Mouse (Mus musculus): ENCODE measurements around the gene Irf9. TPM values are rescaled to one million over a fixed set of nuclear protein-coding genes. Genes with fewer than 3 reads are reported as not detected.

Irf9 gene
- polyA plus RNA-seq (2012; rRNA removed): 24.2 and 30.3 TPM in 2 replicates

DNA sequence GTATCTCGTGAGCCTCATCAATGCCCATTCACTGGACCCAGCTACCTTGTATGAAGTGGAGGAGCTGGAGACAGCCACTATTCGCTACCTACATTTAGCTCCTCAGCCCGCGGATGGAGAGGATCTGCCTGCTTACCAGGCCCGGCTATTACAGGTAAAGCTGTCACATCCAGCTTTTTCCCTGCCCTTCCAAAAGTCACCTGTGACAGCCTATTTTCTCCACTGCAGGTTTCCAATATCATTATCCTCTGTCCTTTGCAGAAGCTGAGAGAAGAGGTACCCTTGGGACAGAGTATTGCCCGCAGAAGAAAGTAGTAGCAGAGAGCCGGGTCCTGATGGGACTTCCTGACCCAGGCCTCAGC lies at the start of gene Irf9:
Gene Irf9 (plus strand): TSS at position 301 of the 362 bp plus-strand sequence.

DNA sequence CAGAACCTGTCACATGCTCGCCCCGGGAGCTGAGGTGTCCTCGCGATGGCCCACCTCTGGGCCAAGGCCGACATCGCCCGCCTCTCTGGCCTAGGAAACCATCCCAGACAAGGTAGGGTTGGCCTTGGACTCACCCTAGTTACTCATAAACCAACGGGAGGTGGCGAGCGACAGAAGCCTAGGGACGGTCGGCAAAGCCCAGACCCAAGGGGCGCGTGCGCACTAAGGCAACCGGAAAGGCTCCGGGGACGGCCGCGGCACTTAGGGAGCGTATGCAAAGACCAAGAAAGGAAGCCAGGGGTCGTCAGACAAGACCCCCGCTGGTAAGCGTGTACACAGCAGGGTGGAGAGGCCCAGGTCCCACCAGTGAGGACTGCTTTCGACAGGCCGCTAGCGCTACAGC lies 43.6 kb upstream of the Irf9 start, which contains the start of gene Dcaf11:
Gene Dcaf11 (plus strand): TSS at position 208 of the 403 bp plus-strand sequence.

DNA sequence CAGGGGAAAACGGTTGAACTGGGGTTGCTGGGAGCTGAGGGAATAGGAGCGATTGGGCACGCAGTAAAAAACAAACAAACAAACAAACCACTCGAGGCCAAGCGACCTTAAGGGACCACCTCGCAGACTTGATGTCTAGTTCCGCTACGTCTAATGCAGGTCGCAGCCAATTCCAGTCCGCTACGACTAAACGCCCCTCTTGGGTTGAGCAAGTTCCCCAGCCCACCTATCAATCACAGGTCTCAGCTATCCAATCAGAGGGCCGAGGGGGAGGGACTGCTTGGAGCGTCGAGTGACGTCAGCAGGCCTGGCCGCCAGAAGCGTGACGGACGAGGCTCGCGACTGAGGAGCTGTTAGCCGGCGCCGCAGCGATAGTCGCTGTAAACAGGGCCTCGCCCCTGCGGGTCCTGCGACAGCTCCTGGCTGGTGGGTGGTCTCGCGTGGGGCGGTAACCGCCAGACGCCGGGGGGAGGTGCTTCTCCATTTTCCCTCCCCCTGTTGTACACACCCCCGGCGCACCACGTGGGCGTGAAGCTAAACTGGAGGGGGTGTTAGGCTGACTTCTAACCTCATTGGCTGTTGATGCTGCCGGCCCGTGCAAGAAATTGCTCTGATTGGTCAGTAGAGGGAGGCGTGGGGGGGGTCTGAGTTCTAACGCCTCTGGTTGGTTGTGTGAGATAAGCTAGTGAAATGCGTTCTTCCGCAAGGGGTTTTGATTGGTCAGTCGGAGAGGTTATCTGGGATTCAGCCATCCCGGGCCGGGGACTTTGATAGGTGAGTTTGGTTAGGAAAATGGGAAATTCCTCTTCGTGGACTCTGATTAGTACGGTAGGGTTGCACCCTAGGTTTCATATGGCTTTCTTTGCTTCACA lies 42.9 kb upstream of the Irf9 start, which contains the start of gene A730061H03Rik:
Gene A730061H03Rik (minus strand): TSS at position 205 of the 872 bp plus-strand sequence.

DNA sequence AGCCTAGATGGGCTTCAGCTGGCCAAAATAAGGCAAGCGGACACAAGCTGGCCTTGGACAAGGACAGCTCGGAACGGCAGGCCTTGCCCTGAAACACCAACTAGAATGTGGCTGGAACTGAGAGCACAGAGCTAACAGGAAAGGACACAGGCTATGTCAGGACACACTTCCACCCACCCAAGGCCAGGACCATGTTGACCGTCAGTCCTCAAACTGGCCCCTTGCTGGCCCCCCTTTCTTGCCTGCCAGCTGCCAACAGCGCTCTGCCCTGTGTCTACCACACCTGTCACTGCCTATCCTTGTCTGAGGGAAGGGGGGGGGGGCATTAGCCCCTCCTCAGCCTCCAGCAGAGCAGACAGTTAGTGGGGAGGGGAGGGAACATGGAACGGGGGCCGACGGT lies 28.1 kb upstream of the Irf9 start, which contains the start of gene Fitm1:
Gene Fitm1 (plus strand): TSS at position 316 of the 400 bp plus-strand sequence.

DNA sequence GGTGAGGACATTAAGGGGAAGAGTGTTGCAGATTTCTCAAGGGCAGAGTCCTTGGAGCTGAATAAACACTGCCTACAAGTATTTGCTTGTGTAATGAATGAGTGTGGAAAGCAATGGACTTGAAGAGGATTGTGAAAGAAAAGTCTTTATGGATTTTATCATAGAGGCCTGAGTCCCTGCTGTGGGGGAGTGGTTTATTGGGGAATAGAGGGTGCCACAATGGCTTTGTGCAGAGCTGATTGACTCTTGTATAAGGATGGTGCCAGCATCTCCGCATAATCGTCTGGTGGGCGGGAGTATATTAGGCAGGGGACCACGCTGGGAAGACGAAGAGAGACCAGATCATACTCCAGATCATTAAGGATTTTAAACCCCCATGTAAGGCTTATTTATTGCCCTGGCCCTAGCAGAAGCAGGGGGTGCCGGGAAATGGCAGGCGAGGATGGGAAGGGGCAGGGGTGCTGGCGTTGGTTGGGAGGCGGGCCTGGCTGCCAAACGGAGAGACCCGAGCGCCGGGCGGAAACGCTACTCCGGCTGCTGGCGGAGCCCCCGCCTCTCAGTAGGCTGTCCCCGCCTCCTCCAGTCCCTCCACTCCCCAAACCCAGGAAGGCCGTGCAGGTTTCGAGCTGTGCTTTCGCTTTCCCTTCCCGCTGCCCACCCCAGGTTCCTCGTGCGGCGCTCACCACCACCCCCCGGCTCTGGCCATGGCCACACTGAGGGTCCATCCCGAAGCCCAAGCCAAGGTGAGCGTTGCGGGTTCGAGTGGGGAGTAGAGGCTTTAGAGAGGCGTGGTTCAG lies 25.3 kb upstream of the Irf9 start, which contains the start of gene Psme1:
Gene Psme1 (plus strand): TSS at position 253 of the 797 bp plus-strand sequence.

DNA sequence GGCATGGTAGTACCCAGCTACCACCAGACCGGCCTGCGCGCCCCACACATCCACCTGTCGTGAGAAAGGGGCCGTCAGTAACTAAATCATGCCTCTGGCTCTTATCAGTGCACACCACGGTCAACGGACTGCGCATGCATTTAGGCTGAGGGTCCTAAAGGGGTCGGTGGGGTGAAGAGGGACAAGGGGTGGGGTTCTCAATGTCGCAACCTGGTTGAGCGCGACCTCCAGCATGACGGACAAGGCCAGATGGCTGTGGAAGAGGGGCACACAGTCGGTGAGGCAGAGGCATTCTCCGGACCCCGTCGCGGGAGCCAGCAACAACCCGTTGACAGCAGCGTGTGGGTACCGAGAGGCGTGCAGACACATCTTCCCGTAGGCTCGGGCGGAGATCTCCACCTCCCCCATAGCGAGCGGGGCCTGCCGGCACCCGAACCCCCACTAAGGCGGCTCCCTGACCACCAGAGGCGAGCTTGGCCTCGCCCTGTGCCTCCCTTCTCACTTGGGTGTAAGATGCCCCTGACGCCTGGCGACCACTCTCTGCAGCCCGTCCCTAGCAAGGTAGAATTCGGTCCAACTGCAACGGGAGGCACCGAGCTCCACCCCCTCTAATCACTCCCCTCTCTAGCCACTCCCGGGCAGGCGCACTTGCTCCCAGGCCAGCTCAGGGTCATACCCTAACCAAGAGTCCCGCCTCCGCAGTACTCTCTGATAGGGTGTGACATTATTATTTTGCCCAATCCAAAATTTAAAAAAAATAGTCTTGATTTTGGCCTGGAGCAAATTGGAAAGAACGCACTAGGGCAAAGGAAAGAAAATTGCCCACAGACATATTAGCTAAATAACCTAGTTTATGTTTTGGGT lies 18.4 kb upstream of the Irf9 start, which contains the start of gene Emc9:
Gene Emc9 (minus strand): TSS at position 601 of the 864 bp plus-strand sequence.

DNA sequence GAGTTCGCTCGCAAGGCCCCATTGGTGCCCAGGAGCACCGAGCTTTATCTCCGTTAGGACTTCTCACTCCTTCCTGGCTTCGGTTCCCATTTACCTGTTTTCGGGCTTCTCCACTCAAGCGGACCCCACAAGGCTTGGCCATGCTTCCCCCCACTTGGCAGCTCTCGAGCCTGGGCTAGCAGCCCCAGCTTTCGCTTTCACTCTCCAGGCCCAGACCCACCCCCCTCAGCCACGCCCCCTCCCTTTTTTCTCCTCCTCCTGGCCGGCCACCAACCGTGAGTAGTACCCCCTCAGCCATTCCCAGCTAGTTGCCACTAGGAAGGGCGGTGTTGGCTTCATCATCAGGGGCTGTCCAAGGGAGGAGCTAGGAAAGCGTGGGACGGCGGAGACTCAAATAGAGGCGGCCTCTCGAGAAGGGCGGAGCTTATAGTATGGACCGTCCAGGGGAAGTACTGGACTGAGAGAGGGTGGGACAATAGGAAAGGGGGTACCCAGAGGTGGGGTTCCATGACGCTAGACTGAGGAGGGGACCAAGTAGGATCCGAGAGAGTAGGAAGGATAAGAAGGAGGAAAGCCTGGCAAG lies 12.5 kb upstream of the Irf9 start, which contains the start of gene Psme2:
Gene Psme2 (minus strand): TSS at position 366 of the 583 bp plus-strand sequence.

DNA sequence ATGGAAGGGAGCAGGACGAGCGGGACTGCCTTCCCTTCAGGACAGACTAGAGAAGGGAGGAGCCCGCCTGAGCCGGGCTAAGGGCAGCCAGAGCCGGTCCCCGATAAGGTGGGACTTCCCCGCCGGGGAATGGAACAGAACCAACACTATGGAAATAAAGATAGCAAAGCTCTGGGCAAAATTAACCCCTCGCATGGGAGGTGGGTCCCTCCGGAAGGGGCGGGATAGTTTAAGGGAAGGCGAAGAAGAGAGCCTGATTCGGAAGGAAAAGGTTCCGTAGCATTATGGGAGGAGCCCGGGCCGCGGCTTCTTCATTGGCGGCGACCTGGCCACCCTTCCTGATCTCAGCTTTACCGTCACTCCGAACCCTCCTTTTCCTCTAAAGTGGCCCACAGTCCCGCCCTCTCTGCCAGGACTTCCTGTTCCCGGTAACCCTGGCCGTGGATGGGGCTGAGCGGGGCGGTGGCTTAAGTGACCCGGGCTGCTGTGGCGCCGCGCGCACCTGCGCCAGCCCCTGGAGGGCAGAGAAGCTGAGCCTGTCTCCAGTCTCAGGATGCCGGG lies 12.0 kb upstream of the Irf9 start, which contains the start of gene Rnf31:
Gene Rnf31 (plus strand): TSS at position 378 of the 561 bp plus-strand sequence.

DNA sequence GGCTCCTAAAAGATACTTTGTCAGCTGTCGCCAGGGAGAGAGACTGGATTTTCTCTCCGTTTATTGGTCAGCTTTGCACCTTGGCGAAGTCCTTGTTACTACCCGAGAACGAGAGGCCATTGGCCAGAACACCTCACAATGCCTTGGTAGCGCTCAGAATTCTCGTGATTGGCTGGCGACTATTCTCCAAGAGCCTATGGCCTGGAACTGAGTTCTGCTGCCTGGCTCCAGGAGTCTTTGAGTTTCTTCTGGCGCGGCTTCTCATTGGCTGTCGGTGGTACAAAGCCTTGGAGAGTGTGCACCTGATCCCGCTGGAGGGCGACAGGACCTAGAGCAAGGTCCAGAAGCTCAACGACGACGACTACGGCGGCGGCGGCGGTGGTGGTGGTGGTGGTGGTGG lies 14.5 kb downstream of the Irf9 start, which contains the start of gene Rec8:
Gene Rec8 (plus strand): TSS at position 216 of the 400 bp plus-strand sequence.

DNA sequence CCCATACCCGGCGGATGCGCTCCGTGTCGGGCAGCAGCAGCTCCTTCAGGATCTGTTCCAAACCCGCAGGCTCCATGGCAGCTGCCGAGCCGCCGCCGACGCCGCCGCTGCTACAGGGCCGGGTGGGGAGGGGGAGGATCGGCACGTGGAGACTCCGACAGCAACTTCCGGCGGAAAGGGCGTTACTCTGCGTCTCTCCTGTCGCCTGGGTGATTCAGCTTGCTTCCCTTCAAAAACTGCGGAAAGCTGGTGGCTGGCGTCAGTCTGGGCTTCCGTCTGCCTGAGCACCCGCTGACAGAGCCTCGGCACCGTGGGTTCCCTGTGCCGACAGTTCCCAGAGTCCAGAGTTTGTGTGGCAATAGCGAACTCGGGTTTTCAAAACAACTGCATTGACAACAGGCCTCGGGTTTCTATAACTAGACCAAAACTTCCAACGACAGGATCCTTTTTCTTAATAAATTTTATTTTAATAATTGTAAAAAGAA lies 32.2 kb downstream of the Irf9 start, which contains the start of gene Ipo4:
Gene Ipo4 (minus strand): TSS at position 435 of the 485 bp plus-strand sequence.

DNA sequence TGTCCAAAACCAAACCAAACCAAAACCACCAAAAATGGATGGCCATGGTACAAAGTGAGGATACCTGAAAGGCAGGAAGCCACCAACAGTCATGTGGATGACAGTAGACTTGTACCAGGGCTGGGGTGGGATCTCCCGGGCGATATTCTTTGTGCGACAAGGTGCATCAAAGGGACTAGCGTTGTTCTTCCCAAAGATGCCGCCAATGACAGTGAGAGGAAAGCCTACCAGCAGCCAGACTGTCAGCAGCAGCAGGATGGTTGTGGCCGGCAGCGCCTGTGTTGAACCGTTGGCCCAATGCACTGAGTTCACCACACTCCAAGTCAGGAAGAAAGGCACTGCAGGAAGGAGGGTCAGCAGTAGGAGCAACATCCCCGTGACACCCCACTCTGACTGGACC lies 34.4 kb downstream of the Irf9 start, which contains the start of gene Gm49378:
Gene Gm49378 (minus strand): TSS at position 101 of the 400 bp plus-strand sequence.

DNA sequence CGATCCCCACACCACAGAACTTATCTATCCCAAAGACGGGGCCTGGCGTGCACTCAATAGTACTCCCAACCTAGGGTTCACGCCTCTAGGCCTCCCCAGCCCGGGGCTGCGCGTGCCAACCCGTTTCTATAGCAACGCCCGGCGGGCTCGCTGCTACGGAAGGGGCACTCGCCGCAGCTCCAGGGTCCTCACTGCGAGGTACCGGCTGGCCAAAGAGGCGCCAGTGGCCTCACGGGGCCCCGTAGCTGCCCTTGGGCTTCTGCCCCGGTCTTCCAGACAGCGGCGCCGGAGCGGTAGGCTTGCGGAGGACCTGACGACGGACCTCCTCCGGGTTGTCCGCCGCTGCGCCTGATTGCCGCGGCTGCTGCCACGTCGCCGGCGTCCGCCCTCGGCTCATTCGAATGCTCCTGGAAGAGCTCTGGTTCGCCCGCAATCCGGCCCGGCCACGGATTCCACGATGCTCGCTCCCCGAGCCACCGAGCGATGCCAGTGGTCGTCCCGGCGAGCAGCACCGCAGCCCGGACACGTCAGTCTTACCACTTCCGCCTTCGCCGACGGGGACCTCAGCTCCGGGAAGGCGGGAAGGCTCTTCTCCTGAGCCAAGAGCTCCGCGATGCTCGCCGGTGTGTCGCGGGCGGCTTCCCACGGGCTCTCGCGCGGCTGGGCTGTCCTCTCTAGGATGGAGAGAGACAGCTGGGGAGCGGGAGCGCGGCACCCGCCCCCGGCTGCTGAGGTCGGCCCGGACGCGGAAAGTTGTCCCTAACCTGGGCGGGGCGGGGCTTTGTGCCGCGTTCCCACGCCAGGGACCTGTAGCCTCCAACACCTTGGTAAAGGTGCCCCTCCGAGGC lies 39.9 kb downstream of the Irf9 start, which contains the start of gene Tm9sf1:
Gene Tm9sf1 (minus strand): TSS at position 747 of the 848 bp plus-strand sequence.

DNA sequence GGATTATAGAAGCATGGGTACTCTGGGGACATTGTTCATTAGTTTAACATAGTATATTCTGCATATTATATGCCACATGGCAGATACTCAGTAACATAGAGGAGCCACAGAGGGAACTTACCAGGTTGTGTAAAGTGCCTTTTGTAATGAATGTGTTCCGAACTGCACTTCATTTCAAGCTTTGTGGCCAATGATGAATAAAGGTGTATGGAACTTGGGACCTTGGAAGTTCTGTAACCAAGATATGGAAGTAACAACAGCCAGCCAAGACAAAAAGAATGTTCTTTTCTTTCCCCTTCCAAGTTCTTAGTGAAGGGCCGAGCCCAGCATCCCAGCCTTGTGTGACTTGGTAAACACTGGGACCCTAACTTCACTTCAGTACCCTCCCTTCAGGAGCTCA lies 46.5 kb downstream of the Irf9 start, which contains the start of gene Tssk4:
Gene Tssk4 (plus strand): TSS at position 301 of the 400 bp plus-strand sequence.

Other genes with a start within 250 kb of the Irf9 start
- 14.6 and 15.1 TPM in 2 replicates for gene Dhrs4, start 124.8 kb upstream of the Irf9 start, polyA plus RNA-seq (2012; rRNA removed)
- 237 and 240 TPM in 2 replicates for gene Carmil3, start 112.9 kb upstream of the Irf9 start, polyA plus RNA-seq (2012; rRNA removed)
- gene Cpne6, start 93.1 kb upstream of the Irf9 start, polyA plus RNA-seq (2012; rRNA removed): 44.9 and 48.5 TPM in 2 replicates
- gene Nrl, start 78.6 kb upstream of the Irf9 start, polyA plus RNA-seq (2012; rRNA removed): 0.96 and 1.5 TPM in 2 replicates
- gene Pck2, start 63.3 kb upstream of the Irf9 start, polyA plus RNA-seq (2012; rRNA removed): 22.0 and 24.8 TPM in 2 replicates
- 98.1 and 109 TPM in 2 replicates for gene Dcaf11, start 43.6 kb upstream of the Irf9 start, polyA plus RNA-seq (2012; rRNA removed)
- gene A730061H03Rik, start 43.2 kb upstream of the Irf9 start, polyA plus RNA-seq (2012; rRNA removed): 0.59 TPM in 1 of 2 replicates, not detected in the other
- 0.08 and 2.9 TPM in 2 replicates for gene Fitm1, start 28.0 kb upstream of the Irf9 start, polyA plus RNA-seq (2012; rRNA removed)
- gene Psme1, start 25.4 kb upstream of the Irf9 start, polyA plus RNA-seq (2012; rRNA removed): 138 and 140 TPM in 2 replicates
- gene Emc9, start 18.3 kb upstream of the Irf9 start, polyA plus RNA-seq (2012; rRNA removed): 43.1 and 47.2 TPM in 2 replicates
- gene Psme2, start 12.5 kb upstream of the Irf9 start, polyA plus RNA-seq (2012; rRNA removed): 76.9 and 77.8 TPM in 2 replicates
- 21.9 and 24.7 TPM in 2 replicates for gene Rnf31, start 11.9 kb upstream of the Irf9 start, polyA plus RNA-seq (2012; rRNA removed)
- 17.6 and 22.2 TPM in 2 replicates for gene Rec8, start 14.5 kb downstream of the Irf9 start, polyA plus RNA-seq (2012; rRNA removed)
- gene Ipo4, start 32.4 kb downstream of the Irf9 start, polyA plus RNA-seq (2012; rRNA removed): 202 and 205 TPM in 2 replicates
- 5.1 TPM in 2 replicates for gene Gm49378, start 34.3 kb downstream of the Irf9 start, polyA plus RNA-seq (2012; rRNA removed)
- 35.5 and 36.6 TPM in 2 replicates for gene Tm9sf1, start 40.2 kb downstream of the Irf9 start, polyA plus RNA-seq (2012; rRNA removed)
- 1.2 and 1.4 TPM in 2 replicates for gene Tssk4, start 46.6 kb downstream of the Irf9 start, polyA plus RNA-seq (2012; rRNA removed)
- 49.7 and 51.7 TPM in 2 replicates for gene Mdp1, start 56.9 kb downstream of the Irf9 start, polyA plus RNA-seq (2012; rRNA removed)
- 39.3 and 44.8 TPM in 2 replicates for gene Gmpr2, start 68.4 kb downstream of the Irf9 start, polyA plus RNA-seq (2012; rRNA removed)
- gene Nedd8, start 68.6 kb downstream of the Irf9 start, polyA plus RNA-seq (2012; rRNA removed): 467 and 498 TPM in 2 replicates
- 19.4 and 19.8 TPM in 2 replicates for gene Tinf2, start 78.2 kb downstream of the Irf9 start, polyA plus RNA-seq (2012; rRNA removed)
- gene Tgm1, start 110.4 kb downstream of the Irf9 start, polyA plus RNA-seq (2012; rRNA removed): 0.31 and 2.6 TPM in 2 replicates
- 70.1 and 73.0 TPM in 2 replicates for gene Rabggta, start 118.7 kb downstream of the Irf9 start, polyA plus RNA-seq (2012; rRNA removed)
- 87.8 and 91.7 TPM in 2 replicates for gene Dhrs1, start 142.1 kb downstream of the Irf9 start, polyA plus RNA-seq (2012; rRNA removed)
- 18.7 and 19.3 TPM in 2 replicates for gene Nop9, start 142.1 kb downstream of the Irf9 start, polyA plus RNA-seq (2012; rRNA removed)
- 0.88 and 1.0 TPM in 2 replicates for gene Cideb, start 154.9 kb downstream of the Irf9 start, polyA plus RNA-seq (2012; rRNA removed)
- gene Ltb4r2, start 157.9 kb downstream of the Irf9 start, polyA plus RNA-seq (2012; rRNA removed): 0.35 and 0.48 TPM in 2 replicates
- 0.47 and 0.59 TPM in 2 replicates for gene Ltb4r1, start 162.4 kb downstream of the Irf9 start, polyA plus RNA-seq (2012; rRNA removed)
- 2.7 and 3.0 TPM in 2 replicates for gene Adcy4, start 180.5 kb downstream of the Irf9 start, polyA plus RNA-seq (2012; rRNA removed)
- 1.1 and 1.3 TPM in 2 replicates for gene Ripk3, start 185.3 kb downstream of the Irf9 start, polyA plus RNA-seq (2012; rRNA removed)
- gene Nfatc4, start 219.6 kb downstream of the Irf9 start, polyA plus RNA-seq (2012; rRNA removed): 9.2 and 11.3 TPM in 2 replicates

All from central nervous system, embryonic 18 days (tissue).